Mouse (Mus musculus) bone marrow, adult 2 months (tissue): ENCODE results near the gene Fam129b.
A peak's percentile ranks its signal among the peaks of the same experiment; 100 is the strongest.

ENCODE experiments used
- CTCF ChIP-seq: fragments of 200-500 bp; IDR thresholded peaks from 2 replicates; pipeline ENCODE4 v1.5.1; 2011; ENCODE audit warnings: low read length, control low read depth; ENCODE audit not compliant: control insufficient read depth, insufficient read depth
- POLR2A ChIP-seq: fragments of 200-500 bp; IDR thresholded peaks from 2 replicates; pipeline ENCODE4 v1.6.1; 2011; ENCODE audit warnings: low read depth, mild to moderate bottlenecking, control low read depth, low read length, borderline replicate concordance; ENCODE audit not compliant: control insufficient read depth

- TF ChIP-seq CTCF (peak; percentile 65), POLR2A (peak; percentile 95)
Observed at GRCm38 (mm10) chr2:32966689-32967631, 91.0 kb downstream of the Fam129b start.
